Mouse (Mus musculus) E14TG2a.4 (cell line): ENCODE measurements at regions not wholly inside any gene's neighbourhood (a gene's known extent, or its start where the extent isn't known, plus 50 kb on each side); places are given as distances from the start of the nearest gene placed in this dataset.

Experiments used
- CTCF ChIP-seq: conservative IDR thresholded peaks from 2 replicates; pipeline ENCODE4 v1.5.1; 2014; ENCODE audit warnings: low read length
- NANOG ChIP-seq: IDR thresholded peaks from 2 replicates; pipeline ENCODE4 v1.6.1; 2014; ENCODE audit warnings: borderline replicate concordance, low read length, mixed read lengths
- POU5F1 ChIP-seq: IDR thresholded peaks from 2 replicates; pipeline ENCODE4 v1.6.1; 2014; ENCODE audit warnings: low read length, borderline replicate concordance

- TF ChIP-seq CTCF (no peak), POU5F1 (no peak), NANOG (no peak)
Measured at GRCm38 (mm10) chr3:41155132-41155760, 72.4 kb upstream of the Pgrmc2 start.
